Mouse (Mus musculus): Measurements from ENCODE around the gene Fam193a.

Gene Fam193a

DNA sequence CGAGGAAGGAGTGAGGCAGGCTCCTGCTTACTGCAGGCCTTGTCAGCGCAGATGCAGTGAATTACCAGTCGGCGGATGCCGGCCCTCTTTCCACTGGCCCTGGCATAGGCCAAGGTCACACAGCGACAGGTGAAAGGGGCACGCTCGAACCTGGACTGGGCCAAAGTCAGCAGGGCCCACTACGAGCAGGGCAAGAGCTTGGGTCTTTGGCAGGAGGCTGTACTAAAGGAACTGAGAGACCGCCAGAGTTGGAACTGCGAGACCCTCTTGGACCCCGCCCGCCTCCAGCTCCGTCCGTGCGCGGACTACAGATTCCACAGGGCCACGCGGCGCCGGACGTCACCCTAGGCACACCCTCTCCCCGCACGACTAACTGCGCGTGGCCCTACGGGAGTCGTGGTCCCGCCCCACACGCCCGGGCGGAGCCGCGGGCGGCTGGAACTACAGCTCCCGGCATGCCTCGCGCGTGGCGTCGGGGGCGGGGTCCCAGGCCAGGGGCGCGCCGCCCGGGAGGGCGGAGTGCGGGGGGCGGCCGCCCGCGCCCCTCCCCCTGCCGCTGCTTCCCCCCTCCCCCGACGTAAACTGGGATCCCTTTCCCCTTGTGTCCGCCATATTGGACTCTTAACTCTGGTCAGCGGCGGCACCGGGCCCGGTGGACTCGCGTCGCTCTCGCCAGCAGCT is at the start of gene Fam193a:
Gene Fam193a (plus strand): TSS at position 593 of the 681 bp plus-strand sequence.
- DNase-seq (ENCODE audit: low spot score): peak; percentile 94

DNA sequence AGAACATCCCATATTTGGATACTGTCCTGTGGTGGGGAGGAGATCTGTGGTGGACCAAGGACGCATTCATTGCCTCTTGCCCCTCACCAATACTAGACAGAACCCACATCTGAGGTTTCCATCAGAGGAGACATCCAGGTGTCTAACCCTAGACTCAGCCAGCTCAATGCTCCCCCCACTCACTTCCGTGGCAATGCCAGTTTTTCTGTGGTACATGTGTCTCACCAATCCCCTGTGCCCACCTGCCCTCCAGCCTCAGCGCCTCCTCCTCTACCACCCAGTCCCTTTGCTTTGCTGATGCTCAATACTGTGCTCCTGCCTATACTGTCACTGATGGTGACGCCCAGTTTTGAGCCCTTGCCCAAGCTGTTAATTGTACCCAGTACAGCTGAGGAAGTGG is 48.5 kb upstream of the Fam193a start:
- no peak for DNase-seq (ENCODE audit: low spot score)

DNA sequence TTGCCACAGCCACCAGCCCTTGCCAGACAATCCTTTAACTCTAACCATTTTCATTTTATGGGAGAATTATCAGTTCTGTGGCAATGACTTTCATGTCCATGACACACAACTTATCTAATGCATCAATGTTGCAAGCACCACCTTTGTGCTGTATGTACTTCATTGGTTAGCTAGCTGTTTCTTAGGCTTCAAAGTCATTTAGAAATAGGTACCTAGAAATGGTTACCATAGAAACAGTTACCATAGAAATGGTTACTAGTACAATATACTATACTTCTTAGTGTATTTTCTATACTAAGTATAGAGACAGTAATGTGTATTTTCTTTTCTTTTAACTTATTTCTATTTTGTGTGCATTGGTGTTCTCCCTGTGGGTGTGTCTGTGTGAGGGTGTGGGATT is 44.4 kb upstream of the Fam193a start:
- no peak for DNase-seq (ENCODE audit: low spot score)

DNA sequence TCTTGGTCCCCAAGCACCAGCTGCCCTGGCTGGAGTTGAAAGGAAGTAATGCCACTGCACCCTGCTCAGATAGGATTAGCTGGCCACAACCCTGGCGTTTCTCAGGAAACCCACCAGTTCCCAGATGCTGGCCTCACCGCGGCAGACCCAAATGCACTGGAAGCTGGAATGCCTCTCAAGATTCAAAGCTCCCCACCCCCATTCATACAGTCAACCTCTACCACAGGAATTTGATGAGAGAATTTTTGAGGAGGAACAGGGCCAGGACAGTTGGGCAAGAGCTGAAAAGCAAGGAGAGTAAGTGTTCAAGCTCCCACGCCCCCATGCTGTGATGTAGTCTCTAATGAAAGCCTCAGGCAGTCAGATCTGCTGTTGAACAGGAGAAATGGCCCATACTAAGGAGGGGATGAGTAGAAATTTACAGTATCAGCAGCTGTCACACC is 43.5 kb upstream of the Fam193a start:
- DNase-seq (ENCODE audit: low spot score): no peak

DNA sequence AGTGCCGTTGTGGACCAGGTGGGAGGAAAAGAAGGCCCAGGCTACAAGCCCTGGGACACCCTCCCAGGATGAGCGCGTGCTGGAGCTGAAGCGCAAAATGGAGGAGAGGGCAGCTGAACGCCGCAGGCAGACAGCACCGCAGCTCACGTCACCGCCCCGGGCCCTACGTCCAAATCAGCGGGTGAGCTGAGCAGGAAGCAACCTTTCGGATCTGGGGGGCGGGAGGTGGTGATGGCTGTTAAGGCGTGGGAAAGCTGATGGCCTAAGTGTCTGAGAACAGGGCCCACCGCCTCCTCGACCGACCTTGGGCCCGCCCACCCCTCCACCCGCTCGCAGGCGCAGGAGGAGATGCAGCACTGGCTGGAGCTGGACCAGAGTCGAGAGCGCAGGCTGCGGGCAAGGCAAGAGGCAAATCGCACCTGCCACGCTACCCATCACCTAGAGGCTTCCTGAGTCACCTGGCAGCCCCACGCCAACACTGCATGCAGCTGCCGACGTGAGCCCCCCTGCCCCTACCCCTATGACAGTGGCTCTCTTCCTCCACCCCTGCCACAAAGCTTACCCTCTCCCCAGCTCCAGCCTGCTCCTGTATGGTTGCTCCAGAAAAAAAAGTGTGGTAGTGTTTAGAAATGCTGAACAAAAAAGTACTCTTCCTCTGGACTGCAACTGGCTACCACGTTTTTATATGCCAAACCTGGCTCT is 42.7 kb upstream of the Fam193a start:
- DNase-seq (ENCODE audit: low spot score): no peak

DNA sequence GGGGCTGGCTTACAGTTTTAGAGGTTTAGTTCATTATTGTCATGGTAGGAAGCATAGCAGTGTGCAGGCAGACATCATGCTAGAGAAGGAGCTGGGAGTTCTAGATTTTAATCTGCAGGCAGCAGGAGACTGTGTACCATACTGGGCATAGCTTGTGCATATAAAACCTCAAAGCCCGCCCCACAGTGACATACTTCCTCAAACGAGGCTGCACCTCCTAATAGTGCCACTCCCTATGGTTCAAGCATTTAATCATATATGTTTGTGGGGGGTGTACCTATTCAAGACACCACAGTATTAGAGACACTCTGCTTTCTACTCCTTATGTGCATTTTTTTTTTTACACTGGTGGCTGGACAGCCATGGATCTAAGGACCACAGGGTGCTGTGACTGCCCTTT is 39.6 kb upstream of the Fam193a start:
- no peak for DNase-seq (ENCODE audit: low spot score)

DNA sequence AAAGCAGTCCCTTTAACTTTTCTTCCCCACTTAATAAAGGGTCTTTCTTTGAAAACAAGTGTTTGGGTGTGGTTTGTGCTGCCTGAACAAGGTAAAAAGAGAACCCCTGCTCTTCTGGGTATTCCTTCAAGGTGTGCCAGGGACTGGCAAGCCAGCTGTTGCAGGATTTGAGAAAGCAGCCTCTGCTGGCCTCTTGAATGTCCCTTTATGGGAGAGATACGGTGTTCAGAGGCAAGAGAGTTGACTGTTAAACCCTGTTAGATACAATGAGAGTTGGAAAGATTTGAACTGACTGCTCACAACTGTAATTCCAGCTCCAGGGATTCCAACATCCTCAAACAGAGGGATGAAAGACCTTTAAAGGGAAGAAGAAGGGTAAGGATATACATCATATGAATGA is 35.7 kb upstream of the Fam193a start:
- DNase-seq (ENCODE audit: low spot score): no peak

DNA sequence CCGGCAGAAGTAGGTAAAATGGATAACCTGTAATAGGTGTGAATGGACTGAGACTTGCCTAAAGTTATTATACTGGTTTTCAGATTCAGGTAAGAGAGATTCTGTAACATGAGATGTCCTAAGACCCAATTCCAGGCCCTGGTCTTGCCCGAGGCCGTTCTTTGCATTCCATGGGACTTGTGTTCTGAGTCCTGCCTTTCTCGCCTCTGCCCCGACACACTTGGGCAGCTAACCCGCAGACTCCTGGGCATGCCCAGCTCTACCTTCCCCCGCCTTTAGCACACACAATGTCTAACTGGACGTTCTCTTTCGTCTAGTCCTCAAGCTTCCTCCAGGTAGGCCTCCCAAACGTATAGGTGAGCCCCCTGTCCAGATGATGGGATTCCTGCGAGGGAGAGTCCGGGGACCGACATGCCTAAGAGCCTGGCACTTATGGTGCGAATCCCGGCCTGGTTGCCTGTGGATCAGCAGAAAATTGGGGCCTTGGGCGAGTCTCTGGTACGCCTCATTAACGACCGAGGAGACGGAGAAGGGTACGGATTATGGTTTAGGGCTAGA is 34.1 kb upstream of the Fam193a start:
- no peak for DNase-seq (ENCODE audit: low spot score)

DNA sequence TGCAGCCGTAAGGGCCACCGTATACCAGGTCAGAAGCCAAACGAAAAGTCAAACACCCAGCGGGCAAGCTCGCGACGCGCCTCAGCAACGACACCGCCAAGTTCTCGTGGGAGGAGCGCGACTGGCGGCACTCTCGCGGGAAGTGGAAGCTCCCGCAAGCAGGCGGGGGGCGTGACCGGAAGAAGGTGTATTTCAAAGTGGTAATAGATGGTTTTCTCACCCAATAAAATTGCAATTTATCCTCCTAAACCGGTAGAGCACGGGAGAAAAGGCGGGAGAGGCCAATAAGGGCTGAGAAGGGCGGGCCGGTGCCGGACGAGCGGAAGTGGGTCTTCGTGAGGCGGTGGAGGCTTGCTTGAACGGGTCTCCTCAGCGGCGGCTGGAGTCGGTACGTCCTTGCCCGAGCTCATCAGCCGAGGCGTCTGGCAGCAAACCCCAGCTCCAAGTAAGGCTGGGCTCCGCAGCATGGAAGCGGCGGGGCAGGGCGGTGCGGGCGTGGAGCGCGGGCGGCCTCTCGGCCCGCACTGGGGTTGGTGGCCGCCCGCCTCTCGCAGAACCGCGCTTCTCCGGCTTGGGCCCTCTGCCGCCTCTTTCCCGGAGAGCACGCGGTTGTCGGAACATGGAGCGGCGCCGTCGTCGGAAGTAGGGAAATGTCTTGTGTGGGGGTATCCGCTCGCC is 33.5 kb upstream of the Fam193a start, which contains the start of gene Rnf4:
Gene Rnf4 (plus strand): TSS at position 193 of the 678 bp plus-strand sequence.
- peak; percentile 97 for DNase-seq (ENCODE audit: low spot score)

DNA sequence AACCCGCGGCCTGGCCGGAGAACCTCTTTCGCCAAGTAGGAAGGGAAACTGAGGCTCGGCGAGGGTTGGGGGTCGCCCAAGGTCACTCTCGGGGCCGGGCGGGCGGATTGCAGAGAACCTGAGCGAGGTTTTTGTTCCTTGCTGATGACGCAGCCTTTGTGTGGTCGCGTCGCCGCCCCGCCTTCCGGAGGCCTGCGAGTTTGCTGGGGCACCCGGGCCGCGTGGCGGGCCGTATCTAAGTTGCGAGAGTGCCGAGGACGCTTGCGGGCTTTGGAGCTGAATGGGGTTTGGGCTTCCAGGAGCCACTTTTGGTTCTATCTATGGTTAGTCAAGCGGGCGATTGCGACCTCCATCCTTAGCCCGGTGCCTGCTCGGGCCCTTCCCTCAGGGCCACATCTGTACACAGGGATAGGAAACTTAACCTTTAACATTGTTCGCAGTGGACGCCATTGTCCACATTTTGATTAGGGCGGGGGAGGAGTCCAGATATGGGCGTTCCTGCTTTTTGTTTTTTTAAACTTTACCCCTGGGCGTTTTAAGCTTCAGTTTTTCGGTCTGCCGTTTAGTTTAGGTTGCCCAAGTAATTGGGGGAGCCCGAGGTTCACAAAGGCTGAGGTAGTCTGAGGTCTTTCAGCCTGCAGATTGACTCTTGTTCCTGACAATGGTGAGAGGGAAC is 32.8 kb upstream of the Fam193a start:
- DNase-seq (ENCODE audit: low spot score): peak; percentile 63

DNA sequence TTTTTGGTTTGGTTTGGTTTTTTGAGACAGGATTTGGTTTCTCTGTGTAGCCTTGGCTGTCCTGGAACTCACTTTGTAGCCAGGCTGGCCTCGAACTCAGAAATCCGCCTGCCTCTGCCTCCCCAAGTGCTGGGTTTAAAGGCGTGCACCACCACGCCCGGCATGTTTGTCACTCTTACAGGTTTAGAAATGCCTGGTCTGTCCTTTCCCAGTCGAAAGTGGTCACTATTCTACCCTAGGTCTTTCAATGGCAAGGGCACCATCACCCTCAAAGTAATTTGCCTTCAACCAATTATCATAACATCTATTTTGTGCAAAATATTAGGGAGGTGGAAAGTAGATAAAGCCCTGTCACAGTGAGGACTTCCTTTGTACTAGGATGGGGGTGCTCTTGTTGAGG is 29.5 kb upstream of the Fam193a start:
- DNase-seq (ENCODE audit: low spot score): no peak

DNA sequence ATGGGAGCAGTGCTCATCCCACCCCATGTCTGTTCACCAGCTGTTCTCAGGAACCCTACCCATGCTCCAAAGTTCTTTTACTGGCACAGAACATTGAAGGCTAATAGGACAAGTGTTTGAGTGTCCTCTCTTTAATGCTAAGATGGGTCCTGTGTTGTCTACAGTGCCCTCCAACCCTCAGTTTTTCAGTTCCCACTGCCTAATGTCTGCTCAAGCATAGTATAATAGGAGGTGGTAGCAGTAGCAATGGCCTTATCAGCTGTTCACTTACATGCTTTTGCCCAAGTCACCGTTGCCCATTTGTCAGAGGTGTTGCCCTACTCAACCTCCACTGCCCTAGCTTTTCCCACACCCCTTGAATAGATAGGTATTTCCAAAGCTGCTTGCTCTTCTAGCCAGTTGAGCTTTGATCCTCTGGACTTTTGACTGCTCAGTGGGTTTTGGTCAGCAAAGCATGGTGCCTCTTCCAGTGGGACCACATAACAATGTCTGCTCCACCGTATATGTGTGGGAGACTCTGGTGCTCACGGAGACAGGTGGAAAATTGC is 17.6 kb upstream of the Fam193a start:
- no peak for DNase-seq (ENCODE audit: low spot score)

DNA sequence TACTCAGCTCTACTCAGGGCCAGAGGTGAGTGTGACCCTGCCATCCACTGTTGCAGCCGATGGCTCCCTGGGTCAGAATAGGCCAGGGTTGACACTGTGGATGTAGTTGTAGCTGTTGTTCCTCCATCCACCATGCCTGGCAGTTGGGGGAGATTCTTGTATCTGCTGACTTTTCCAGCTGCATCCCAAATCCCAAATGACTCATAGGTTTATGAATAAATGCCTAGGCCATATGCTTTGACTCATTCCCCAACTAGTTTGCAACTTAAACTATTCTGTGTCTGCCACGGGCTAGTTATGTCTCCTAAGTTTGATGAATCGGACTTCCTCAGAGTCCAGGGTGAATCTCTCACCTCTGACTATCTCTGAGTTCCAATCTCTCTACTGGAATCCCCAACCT is 9.5 kb upstream of the Fam193a start:
- DNase-seq (ENCODE audit: low spot score): no peak

DNA sequence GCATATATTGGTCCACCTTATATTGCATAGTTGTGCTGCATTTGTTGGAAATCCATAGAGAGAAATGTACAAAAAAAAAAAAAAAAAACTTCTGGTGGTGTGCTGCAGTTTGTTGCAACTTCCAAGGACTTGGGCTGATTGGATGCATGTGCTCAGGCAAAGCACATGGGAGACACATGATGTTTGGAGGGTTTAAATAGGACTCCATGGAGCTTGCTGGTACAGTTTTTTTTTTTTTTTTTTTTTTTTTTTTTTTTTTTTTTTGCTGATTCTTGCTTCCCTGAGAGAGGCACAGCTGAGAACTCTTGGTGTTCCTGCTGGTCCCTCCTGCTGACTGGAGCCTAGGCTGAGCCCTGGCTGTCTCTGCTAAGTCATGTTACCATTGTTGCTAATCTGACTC is 6.6 kb upstream of the Fam193a start:
- no peak for DNase-seq (ENCODE audit: low spot score)

DNA sequence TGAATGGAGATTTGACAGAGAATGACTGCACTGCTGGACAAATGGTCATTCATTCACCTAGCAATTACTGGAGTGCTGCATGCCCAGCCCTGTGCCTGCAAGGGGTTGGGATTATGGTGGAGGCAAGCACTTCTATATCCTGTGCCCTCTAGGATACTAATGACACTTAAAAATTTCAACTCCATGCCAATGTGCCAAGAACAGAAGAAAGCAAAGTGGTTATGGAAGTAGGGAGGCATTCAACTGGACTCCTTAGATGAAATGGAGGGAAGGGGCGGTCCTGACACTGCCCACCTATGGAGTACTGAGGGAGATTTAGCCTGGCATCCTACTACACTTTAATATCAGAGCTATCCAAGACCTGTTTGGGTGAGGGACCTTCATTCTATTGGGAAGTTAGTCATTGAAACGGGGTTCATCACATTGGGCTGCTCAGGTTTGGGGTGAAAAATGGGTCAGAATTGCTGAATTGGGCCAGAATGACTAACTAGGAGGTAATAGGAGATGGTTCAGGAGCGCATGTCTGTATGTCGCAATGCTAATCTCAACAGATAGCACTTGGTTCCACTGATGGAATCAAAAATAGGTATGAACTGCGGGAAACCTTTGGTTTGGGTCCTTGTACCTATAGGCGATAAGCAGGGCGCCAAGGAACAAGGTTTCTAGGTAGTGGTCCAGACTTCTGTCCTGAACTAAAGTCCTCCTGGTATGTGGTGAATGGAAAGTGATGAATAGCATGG is 1.0 kb upstream of the Fam193a start:
- DNase-seq (ENCODE audit: low spot score): peak; percentile 2

DNA sequence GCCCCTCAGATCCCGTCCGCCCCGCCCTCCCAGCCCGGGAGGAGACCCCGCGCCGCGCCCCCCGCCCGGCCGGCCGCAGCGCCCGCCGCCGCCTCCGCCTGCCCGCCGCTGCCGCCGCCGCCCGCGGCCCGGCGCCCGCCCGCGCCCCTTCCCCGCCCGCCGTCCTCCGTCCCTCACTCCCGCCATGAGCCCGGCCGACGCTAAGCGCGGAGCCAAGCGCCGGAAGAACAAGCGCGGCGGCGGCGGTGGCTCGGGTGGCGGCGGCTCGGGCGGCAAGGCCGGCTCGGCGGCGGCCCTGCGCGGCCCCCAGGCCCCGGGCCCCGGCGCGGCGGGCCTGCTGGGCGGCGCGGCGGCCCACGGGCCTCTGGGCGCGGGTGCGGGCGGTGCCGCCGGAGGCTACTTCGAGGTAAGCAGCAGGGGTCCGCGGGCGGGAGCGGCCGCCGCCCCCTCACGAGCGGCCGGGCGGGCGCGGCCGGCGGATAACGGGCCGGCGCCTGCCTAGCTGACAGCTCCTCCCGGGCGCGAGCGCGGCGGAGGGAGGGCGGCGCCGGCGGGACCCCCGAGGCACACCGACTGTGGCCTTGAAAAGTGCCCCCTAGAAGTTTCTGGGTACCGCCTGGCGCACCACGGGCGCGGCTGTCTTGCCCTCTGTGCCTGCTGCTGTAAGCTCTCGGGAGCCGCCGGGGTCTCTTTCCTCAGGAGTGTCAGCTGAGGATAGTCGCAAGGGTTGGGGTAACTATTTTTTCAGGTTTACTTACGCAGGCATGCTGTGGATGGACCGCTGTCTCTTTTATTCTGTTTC is 490 bp downstream of the Fam193a start:
- peak; percentile 43 for DNase-seq (ENCODE audit: low spot score)

DNA sequence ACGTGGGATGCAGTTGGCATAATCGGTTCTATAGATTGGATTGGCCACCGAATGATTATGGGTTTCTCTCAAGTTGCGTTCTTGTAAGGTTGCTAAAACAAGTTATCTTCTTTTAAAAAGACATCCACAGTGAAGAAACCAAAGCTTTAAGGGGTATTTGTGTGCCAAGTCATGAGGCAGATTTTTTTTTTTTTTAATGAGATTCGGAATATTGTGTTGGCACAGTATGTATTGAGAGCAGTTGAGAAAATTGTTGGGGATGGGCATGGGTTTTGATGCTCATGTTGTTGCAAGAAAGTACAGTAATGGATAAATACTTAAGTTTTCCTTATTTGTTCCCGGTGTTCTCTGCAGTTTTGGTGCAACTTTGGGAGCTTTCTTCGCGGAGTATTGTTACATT is 1.1 kb downstream of the Fam193a start:
- no peak for DNase-seq (ENCODE audit: low spot score)

DNA sequence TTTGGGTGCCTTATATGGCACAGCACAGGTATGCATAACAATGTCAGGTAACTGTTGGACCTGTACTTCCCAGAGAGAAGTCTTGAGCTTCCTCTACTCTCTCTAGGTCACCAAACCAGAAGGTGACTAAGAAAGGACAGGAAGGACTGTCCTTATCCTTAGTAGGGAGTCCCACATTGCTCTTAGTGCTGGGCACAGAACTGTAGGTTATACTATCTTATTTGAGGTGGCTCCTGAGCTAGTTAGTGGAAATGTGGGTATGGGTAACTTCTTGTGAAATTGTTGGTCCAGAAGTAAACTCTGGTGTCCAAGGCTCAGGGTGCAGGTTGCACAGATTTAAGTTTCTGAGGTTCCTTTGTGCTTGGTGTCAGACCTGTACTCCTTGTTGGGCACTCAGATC is 2.4 kb downstream of the Fam193a start:
- no peak for DNase-seq (ENCODE audit: low spot score)

DNA sequence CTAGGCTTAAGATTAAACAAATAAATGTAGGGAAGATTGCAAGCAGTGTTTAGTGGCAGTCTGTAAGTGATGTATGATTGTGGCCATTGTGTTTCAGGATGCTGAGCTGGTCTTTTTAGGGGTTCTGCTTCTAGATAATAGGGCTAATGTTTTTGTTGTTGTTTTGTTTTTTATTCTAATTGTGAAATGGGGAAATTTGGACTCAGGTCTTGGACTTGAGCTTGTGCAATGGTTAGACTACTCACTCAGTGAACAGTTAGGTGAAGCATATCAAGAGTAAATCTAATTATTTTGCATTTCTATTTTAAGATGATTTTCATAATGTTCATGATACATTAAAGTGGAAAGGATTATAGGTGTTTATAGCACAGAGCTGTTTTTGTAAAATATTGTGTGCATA is 2.8 kb downstream of the Fam193a start:
- no peak for DNase-seq (ENCODE audit: low spot score)

DNA sequence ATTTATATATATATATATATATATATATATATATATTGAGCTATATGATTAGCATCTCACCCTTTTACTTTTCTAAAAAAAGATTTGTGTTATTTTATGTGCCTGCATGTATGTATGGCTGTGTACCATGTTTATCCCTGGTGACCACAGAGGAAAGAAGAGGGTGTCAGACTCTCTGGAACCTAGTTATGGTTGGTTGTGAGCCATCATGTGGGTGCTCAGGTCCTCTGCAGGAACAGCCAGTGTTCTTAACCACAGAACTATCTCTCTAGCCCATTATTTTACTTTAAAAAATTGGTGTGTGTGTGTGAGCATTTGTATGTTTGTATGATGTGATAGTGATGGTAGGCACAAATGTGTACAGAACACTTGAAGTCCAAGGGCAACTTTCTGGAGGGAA is 9.1 kb downstream of the Fam193a start:
- DNase-seq (ENCODE audit: low spot score): no peak

Data from spleen, adult 12 weeks (tissue).